Mouse (Mus musculus): Measurements from ENCODE around the gene Dyrk1a.

Gene Dyrk1a

GRCm38 (mm10) chr16:94591536-94591935 is 21.7 kb downstream of the Dyrk1a start:
- DNase-seq, result no peak

DNA sequence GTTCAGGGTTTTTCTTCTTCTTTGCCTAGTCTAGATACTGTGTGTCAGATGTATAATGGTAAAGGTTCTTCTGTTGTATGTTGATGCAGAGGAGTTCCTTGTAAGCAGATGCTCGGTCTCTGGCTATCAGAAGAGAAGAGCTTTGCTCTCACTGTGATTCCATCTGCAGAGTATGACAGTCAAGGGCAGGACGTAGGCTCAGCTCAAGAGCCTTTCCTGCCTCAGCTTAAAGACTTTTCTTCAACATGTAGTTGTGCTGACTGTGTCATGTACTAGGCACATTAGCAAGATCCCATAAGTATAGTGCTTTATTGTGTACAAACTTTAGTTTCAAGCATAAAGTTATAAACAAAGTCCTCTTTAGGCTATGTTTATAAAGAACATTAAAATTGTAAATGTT is 26.8 kb downstream of the Dyrk1a start:
- DNase-seq, result no peak

DNA sequence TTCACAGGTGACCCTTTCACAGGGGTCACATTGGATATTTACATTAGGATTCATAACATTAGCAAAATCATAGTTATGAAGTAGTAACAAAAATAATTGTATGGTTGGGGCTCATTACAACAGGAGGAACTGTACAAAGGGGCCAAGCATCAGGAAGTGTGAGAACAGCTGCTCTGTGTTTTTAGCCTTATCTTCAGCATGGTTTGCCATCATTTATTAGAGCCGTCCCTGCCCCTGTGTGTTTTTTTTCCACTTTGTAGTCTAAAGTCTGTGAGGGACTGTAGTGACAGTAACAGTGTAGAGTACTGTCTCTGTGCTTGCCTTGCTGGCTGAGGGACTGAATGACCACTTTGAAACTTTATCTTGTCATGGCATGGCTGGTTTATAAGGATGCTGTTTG is 27.8 kb downstream of the Dyrk1a start:
- no peak for DNase-seq

DNA sequence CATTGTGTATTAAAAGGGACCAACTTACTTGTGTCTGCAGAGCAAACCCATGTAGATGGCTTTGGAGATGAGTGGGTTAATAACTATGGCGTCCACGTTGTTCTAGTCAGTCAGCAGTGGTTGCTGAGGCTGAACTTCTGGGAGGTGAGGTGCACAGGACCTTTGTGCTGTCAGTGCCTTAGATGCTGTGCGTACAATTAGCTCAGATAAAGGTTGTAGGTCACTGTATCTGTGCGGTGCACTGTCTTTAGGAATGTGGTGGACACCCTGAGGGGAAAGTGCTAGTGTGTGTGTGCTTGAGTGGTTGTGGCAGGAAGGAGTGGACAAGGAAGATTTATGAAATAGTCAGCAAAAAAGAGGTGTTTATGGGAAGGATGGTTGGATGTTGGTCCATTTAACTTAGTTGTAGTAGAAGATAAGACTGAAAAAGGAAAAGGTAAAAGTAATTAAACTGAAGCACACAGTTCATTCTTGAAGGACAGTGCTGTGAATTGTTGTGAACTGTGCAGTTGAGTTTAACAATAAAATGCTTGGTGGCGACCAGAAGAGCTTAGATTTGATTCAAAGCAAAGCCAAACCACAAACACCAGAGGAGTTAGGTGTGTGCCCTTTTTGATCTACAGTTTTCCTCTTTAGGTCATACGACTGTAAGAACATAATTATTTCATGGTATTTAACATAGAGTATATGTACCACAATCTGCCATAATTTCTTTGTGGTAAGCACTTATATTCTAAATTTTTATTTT is 30.3 kb downstream of the Dyrk1a start:
- no peak for DNase-seq

DNA sequence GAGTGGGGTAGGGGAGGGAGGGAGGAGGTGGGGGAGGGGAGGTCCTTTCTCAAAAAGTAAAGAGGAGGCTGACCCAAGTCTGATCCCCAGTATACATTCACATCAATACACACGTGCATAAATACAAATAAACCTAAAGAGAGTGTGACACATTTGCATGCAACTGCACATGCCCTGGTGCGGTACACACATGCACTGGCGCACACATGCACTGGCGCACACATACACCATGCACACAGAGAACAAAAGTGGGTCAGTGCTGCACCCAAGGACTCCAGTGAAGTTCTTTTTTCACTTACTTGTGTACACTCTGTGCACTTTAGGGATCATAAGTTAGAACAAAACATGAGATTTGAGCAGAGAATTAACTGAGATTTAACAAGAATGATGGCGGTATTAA is 31.3 kb downstream of the Dyrk1a start:
- DNase-seq, result no peak

- no peak for DNase-seq
These were observed 31.7 kb downstream of the Dyrk1a start for GRCm38 (mm10) chr16:94601540-94601953.

GRCm38 (mm10) chr16:94602188-94602587 is 32.4 kb downstream of the Dyrk1a start:
- DNase-seq, result no peak

GRCm38 (mm10) chr16:94602730-94603129 is 32.9 kb downstream of the Dyrk1a start:
- DNase-seq, result no peak

- no peak for DNase-seq
These were observed 36.4 kb downstream of the Dyrk1a start for GRCm38 (mm10) chr16:94606169-94606568.

DNA sequence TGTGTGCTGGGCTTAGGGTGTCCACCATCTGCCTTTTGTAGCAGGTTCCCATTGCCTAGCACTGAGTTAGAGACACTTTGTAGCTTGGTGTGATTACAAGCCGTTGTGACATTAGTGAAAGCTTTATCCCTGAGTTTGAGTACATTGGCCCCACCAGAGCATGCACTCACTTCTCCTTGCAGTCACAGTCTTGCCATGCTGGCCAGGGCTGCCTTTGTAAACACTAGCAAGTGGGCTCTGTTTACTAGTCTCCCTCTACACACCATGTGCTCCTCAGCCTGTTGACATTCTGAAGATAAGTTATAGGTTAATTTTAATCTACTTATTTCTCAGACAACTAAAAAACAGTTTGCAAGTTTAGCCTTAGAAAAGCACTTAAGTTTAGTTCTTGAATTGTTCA is 37.7 kb downstream of the Dyrk1a start:
- DNase-seq, result no peak

- DNase-seq, result no peak
These were observed 39.1 kb downstream of the Dyrk1a start for GRCm38 (mm10) chr16:94608706-94609594.

DNA sequence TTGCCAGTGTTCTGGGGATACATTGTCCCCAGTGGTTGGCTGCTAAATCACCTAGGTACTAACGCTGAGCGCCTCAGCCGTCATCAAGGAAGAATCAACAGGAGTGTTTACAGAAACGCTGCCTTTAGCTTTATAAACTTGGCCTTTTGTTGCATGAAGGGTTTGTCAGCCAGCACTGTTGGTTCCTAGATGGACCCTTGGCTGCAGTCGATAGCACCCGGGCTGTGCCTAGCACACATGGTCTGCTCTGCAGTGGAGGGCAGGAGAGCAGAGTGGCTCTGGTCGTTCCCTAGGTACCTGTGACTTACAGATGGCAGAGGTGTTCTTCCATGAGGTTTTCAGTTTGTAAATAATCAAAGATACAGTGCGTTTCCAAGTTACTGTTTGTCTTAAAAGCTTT is 42.8 kb downstream of the Dyrk1a start:
- no peak for DNase-seq

DNA sequence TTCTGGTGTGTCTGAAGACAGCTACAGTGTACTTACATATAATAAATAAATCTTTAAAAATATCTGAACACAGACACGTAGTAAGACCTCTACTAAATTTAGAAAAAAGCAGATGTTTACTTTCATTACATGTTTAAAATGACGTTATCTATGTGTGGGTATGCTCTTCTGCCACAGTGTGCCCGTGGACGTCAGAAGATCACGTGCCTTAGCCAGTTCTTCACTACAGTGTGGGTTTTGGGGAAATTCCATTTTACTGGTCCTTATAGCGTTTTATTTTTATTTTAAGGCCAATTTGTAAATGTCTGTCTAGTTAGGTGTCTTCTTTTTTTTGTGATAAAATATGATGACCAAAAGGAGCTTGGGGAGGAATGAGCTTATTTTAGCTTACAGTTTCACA is 47.4 kb downstream of the Dyrk1a start:
- no peak for DNase-seq

DNA sequence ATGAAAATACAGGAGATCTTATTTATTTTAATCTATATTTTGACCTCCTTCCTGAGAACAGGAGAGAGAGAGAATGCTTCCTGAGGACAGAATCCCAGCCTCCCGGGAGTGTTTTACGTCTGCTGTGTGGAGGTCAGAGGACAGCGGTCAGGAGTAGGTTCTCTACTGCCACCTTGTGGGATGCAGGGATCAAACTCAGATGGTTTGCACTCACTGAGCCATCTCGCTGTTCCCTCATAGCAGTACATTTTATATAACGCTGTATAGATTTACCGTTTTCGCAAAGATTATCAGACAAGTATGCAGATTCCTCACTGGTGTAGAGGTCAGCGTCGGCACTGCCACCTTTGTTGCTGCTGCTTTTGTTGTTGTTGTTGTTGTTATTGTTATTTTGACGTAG is 48.7 kb downstream of the Dyrk1a start:
- peak; percentile 70 for DNase-seq

DNA sequence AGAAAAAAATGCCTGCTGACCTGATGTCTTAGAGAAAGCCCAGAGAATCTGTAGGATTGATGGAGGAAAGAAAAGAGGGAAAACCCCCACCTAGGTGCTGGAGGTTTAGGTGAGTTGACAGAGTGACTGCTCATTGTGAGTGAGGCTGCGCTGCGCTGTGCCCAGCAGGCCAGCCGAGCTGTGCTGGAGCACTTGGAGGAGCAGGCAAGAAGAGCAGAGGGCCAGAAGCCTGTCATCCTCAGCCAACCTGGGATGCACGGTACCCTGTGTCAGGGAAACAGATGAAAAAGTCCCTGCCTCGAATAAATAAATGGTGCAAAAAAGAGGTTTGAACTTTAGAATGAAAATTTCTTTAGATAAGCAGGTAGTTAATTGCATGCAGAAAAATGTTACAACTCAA is 49.5 kb downstream of the Dyrk1a start:
- DNase-seq, result no peak

DNA sequence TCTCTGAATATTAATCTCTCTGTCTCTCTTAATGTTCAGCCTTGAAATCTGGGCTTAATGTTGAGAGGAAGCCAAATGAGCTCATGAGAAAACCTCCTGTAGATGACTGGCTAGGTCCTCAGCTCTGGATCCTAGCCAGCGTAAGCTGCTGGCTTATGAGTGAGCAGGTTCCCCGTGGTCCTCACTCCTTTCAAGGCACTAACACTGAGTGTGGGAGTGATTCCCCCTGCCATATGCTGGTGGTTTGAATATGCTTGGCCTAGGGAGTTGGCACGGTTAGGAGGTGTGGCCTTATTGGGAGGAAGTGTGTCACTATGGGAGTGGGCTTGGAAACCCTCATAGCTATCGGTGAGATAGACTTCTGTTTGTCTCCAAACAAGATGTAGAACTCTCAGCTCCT is 55.1 kb downstream of the Dyrk1a start:
- peak; percentile 52 for DNase-seq

DNA sequence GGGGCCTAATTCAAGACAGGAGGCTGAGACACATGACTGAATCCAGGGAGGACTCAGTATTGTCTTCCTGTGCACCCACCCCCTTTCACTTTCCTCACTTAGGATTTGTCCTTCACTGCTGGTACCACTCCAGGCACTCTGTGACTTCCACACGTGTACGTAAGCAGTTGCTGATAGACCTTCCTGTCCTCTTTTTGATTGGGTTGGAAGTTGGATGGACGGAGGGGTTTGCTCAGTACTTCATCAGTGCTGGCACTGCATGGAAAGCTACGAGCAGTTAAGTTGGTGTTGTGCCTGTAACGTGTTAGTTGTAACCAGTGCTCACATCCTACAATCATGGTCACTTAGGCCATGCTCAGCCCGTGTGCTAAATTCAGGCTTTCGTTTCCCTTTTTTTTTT is 55.8 kb downstream of the Dyrk1a start:
- no peak for DNase-seq

DNA sequence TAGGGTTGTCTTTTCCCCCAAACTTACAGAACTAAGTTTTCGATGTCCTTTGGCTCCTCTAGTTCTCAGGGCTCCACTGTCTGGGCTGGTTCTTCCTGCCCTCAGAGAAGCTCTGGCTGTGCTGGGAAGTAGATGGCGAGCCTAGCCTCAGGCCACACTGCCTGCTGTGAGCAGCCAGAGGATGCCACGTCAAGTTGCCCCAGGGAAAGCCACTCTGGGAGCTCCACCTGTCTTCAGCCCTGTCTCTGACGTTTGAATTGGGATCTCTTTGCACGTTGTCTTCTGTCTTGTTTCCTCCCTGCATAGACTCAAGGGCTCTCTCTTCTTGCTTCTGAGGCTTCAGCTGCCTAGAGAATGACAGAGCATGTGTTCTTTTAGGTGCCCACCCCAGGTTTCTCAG is 57.9 kb downstream of the Dyrk1a start:
- DNase-seq, result no peak

GRCm38 (mm10) chr16:94628976-94629729 is 59.3 kb downstream of the Dyrk1a start:
- DNase-seq, result no peak

DNA sequence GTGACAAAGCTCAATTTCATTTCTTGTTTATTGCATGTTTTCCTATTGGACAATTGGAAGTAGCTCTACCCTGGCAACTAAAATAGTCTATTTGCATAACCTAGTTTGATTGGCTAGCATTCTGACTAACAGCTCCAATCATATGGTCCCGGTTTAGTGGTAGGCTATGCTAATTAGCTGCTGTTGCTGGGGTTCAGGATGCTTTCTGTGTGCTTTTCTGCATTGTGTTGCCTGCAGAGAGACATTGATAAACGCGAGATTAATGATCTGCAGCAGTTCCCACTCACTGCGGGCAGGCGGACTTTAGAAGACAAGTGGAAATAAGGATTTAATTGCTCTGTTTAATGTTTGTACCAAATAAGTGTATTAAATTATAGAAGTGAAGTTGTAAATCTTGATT is 62.2 kb downstream of the Dyrk1a start:
- DNase-seq, result peak; percentile 43

GRCm38 (mm10) chr16:94632424-94632963 is 62.7 kb downstream of the Dyrk1a start:
- no peak for DNase-seq

- DNase-seq, result no peak
These were observed 63.2 kb downstream of the Dyrk1a start for GRCm38 (mm10) chr16:94633012-94633411.

DNA sequence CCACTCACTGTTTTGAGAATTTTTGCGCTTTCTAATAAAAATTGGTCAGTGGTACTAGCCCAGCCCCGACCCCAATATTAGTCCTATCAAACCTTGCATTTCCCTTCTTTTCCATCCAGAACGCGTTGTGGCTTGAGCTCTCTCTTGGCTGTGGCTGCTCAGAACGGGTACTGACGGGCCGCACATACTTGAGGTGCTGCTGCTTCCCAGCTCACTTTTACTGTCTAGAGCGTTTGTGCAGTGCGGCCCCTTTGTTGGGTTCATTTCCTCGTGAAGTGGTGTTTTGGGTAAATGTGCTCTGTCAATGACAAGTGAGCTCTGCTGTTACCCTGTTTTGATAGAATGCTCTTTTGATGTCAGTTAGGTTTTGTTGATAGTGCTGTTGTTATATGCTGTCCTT is 67.6 kb downstream of the Dyrk1a start:
- DNase-seq, result no peak

All from cerebellum, adult 8-10 months (tissue).